8 mouse cellular contexts compared by ENCODE assay signal in the genomic region with DNA sequence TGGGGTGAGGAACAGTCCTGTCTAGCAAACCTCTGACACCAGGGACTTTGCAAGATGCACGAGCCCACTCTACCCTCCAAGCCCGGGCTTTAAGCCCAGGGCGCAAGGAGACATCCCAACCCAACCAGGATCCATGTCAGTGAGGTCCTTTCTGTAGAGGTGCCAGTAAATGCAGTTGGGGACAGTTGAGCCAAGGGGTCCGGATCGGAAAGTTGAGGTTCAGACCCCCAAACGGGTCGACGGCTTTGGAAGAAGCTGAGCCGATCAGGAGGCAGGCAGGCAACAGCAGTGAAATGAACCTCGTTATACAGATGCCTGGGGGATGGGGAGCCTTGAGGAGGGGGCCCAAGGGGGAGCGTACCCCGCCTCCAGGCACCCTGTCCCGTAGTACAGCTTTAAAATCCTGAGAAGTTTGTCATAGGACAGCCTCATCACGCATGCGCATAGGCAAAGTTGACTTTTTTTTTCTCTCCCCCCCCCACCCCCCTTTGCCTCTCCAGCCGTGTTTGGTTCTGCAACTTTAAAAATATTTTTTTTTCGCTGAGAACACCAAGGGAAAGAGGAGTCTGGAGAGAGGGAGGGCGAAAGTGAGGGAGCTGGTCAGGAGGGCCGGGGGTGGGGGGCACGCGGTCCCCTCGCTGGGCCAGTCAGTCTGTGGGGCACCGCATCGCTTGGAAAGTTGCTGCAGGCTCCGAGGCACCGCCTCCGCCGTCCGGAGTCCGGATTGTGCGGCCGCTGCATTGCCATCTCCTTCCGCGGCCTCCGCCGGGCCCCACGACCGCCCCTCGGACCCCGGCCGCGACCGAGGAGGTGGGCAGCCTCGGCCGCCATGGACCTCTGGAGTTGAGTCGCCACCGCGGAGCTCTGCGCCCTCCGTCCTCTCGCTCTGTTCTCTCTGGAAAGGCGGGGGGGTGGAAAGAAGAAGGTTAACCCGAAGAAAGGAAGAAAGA. TPM values are rescaled to one million over a fixed set of nuclear protein-coding genes. Genes with fewer than 3 reads are reported as not detected.
DNase-seq lines count a peak whose midpoint lies in the region; ATAC-seq lines count a peak whose summit lies in the region.

Gene Wnt5a (plus strand): TSS at position 650 of the 950 bp plus-strand sequence.

- peak within 1 kb of the TSS; percentile 94 for H3K9ac ChIP-seq in embryonic facial prominence, embryonic 12.5 days
- peak within 1 kb of the TSS; percentile 96 for H3K9ac ChIP-seq in heart, embryonic 13.5 days
- H3K9ac ChIP-seq in midbrain, embryonic 12.5 days (replicated peaks): peak within 1 kb of the TSS; percentile 61

- ATAC-seq in embryonic facial prominence, embryonic 12.5 days (ENCODE audit: insufficient number of reproducible peaks, insufficient read depth, low FRiP score, low TSS enrichment): peak; percentile 50
- peak; percentile 11; the same call in 1 of the 2 replicates for ATAC-seq in heart, embryonic 13.5 days (ENCODE audit: extremely low read depth, insufficient number of reproducible peaks, low FRiP score, low TSS enrichment)
- ATAC-seq in midbrain, embryonic 12.5 days (ENCODE audit: low FRiP score, low read depth): peak; percentile 47

- no peaks in the 10 kb centered on the region for H3K9me3 ChIP-seq in embryonic facial prominence, embryonic 12.5 days
- no peaks in the 10 kb centered on the region for H3K9me3 ChIP-seq in heart, embryonic 13.5 days
- H3K9me3 ChIP-seq in midbrain, embryonic 12.5 days: no peaks in the 10 kb centered on the region

- peaks cover 12% of the 10 kb centered on the region for H3K4me1 ChIP-seq in embryonic facial prominence, embryonic 12.5 days
- peaks cover 22% of the 10 kb centered on the region for H3K4me1 ChIP-seq in heart, embryonic 13.5 days
- H3K4me1 ChIP-seq in midbrain, embryonic 12.5 days: peaks cover 21% of the 10 kb centered on the region

- 2% methylated on average over 53 of the region's 53 CpGs for WGBS in embryonic facial prominence, embryonic 12.5 days
- WGBS in heart, embryonic 13.5 days: 2% methylated on average over 53 of the region's 53 CpGs
- WGBS in midbrain, embryonic 12.5 days: 2% methylated on average over 53 of the region's 53 CpGs

- peak within 1 kb of the TSS; percentile 77 for H3K4me3 ChIP-seq in embryonic facial prominence, embryonic 12.5 days
- H3K4me3 ChIP-seq in heart, embryonic 13.5 days: peak within 1 kb of the TSS; percentile 73
- H3K4me3 ChIP-seq in midbrain, embryonic 12.5 days: peak within 1 kb of the TSS; percentile 52

- H3K27ac ChIP-seq in embryonic facial prominence, embryonic 12.5 days: peak within 1 kb of the TSS; percentile 99
- peak within 1 kb of the TSS; percentile 96 for H3K27ac ChIP-seq in heart, embryonic 13.5 days (replicated peaks)
- peak within 1 kb of the TSS; percentile 80 for H3K27ac ChIP-seq in midbrain, embryonic 12.5 days (replicated peaks)

- DNase-seq in urinary bladder, adult 18-20 months (ENCODE audit: low spot score in 2 of 2): peak; percentile 34 to 57
- no peak for DNase-seq in urinary bladder, postnatal 10 days (ENCODE audit: low spot score)
- DNase-seq in kidney, postnatal 10 days: peak; percentile 79
- no peak for DNase-seq in spleen, postnatal 36 days (ENCODE audit: low spot score in 2 of 2)
- DNase-seq in left cerebral cortex, adult 8-10 months (ENCODE audit: low spot score in 2 of 2): no peak

- peaks cover 13% of the 10 kb centered on the region for H3K27me3 ChIP-seq in embryonic facial prominence, embryonic 12.5 days
- H3K27me3 ChIP-seq in heart, embryonic 13.5 days (replicated peaks): peaks cover 21% of the 10 kb centered on the region
- H3K27me3 ChIP-seq in midbrain, embryonic 12.5 days: peaks cover 80% of the 10 kb centered on the region

- peak within 1 kb of the TSS; percentile 88 for H3K4me2 ChIP-seq in embryonic facial prominence, embryonic 12.5 days (replicated peaks)
- peak within 1 kb of the TSS; percentile 90 for H3K4me2 ChIP-seq in heart, embryonic 13.5 days
- peak within 1 kb of the TSS; percentile 91 for H3K4me2 ChIP-seq in midbrain, embryonic 12.5 days (replicated peaks)

- H3K36me3 ChIP-seq in embryonic facial prominence, embryonic 12.5 days: no peaks in the 10 kb centered on the region
- H3K36me3 ChIP-seq in heart, embryonic 13.5 days: no peaks in the 10 kb centered on the region
- H3K36me3 ChIP-seq in midbrain, embryonic 12.5 days: no peaks in the 10 kb centered on the region

RNA-seq across cellular contexts. Expression of gene Wnt5a, which starts in this region (rescaled TPM):
- 91.5 and 117 TPM in 2 replicates for polyA plus RNA-seq in embryonic facial prominence, embryonic 12.5 days (2016; fragmentation: Nextera tagmentation; extraction: Ambion mirVana)
- 19.2 and 22.4 TPM in 2 replicates for polyA plus RNA-seq in heart, embryonic 13.5 days (2015; fragmentation: Nextera tagmentation; extraction: Ambion mirVana)
- polyA plus RNA-seq in midbrain, embryonic 12.5 days (2016; fragmentation: Nextera tagmentation; extraction: Ambion mirVana): 19.3 and 22.5 TPM in 2 replicates
- 10 to 100 TPM in 1 of 4 experiments, 1 to 10 TPM in 3; 6.7 to 12.9 (median 8.7) TPM for total RNA-seq in left cerebral cortex, adult 8-10 months (2022)

Comparison
In these comparisons a context has a peak if more than half of its experiments do, and no peak if none do; other contexts are left out.
1. DNase-seq: peak in urinary bladder, adult 18-20 months (2 of 2) and kidney, postnatal 10 days (single experiment); none in urinary bladder, postnatal 10 days (single experiment), spleen, postnatal 36 days (0 of 2) and left cerebral cortex, adult 8-10 months (0 of 2).
2. Peak in every context shown above with its lines, with median percentiles within 50 percentile points of each other: ATAC-seq, H3K27ac ChIP-seq, H3K4me2 ChIP-seq, H3K4me3 ChIP-seq and H3K9ac ChIP-seq.